Mouse (Mus musculus): ENCODE measurements around the gene Wfdc10.
A peak's percentile ranks its signal among the peaks of the same experiment; 100 is the strongest.

Gene Wfdc10

GRCm38 (mm10) chr2:164701761-164702160, 45.9 kb downstream of the Wfdc10 start:
- peak; percentile 14 for DNase-seq (ENCODE audit: low read depth)

- no peak for DNase-seq (ENCODE audit: low read depth)
Observed at GRCm38 (mm10) chr2:164704235-164704634, 48.4 kb downstream of the Wfdc10 start.

GRCm38 (mm10) chr2:164705328-164705727, 49.5 kb downstream of the Wfdc10 start:
- DNase-seq (ENCODE audit: low read depth), result no peak

- DNase-seq (ENCODE audit: low read depth), result no peak
Observed at GRCm38 (mm10) chr2:164705991-164706390, 50.1 kb downstream of the Wfdc10 start.
